Mouse (Mus musculus): ENCODE measurements around the gene Rtl8a. TPM values are rescaled to one million over a fixed set of nuclear protein-coding genes. Genes with fewer than 3 reads are reported as not detected.

The Rtl8a gene
- 34.5 TPM for polyA plus RNA-seq (2017; shearing (Covaris generic))

GRCm38 (mm10) chrX:53642980-53643961 is at the start of gene Rtl8a:
Gene Rtl8a, minus strand, starts transcription at chrX:53643682.

GRCm38 (mm10) chrX:53670294-53670693 is 26.8 kb upstream of the Rtl8a start, which contains the start of gene Rtl8b:
Gene Rtl8b, minus strand, starts transcription at chrX:53670408.

GRCm38 (mm10) chrX:53608879-53609278 is 34.6 kb downstream of the Rtl8a start, which contains the start of gene Gm14597:
Gene Gm14597, minus strand, starts transcription at chrX:53608979.

GRCm38 (mm10) chrX:53607242-53608121 is 36.0 kb downstream of the Rtl8a start, which contains the start of gene Rtl8c:
Gene Rtl8c, plus strand, starts transcription at chrX:53608032.

Other genes with a start within 250 kb of the Rtl8a start
- not detected for gene Etd, start 208.8 kb downstream of the Rtl8a start, polyA plus RNA-seq (2017; shearing (Covaris generic))
- gene Rtl8c, start 35.6 kb downstream of the Rtl8a start, polyA plus RNA-seq (2017; shearing (Covaris generic)): 31.2 TPM
- not detected for gene Gm14597, start 34.7 kb downstream of the Rtl8a start, polyA plus RNA-seq (2017; shearing (Covaris generic))
- 23.2 TPM for gene Rtl8b, start 26.7 kb upstream of the Rtl8a start, polyA plus RNA-seq (2017; shearing (Covaris generic))
- not detected for gene 4930502E18Rik, start 81.1 kb upstream of the Rtl8a start, polyA plus RNA-seq (2017; shearing (Covaris generic))
- gene 1700013H16Rik, start 114.1 kb upstream of the Rtl8a start, polyA plus RNA-seq (2017; shearing (Covaris generic)): not detected
- gene Zfp36l3, start 132.7 kb upstream of the Rtl8a start, polyA plus RNA-seq (2017; shearing (Covaris generic)): not detected
- gene Xlr, start 154.0 kb upstream of the Rtl8a start, polyA plus RNA-seq (2017; shearing (Covaris generic)): 3.9 TPM

All from CD4-positive, CD25-positive, alpha-beta regulatory T cell, adult 9 weeks (primary cell).